Mouse (Mus musculus) gonadal fat pad, adult 2 months (tissue): ENCODE measurements around the gene Retreg1. TPM values are rescaled to one million over a fixed set of nuclear protein-coding genes. Genes with fewer than 3 reads are reported as not detected.

Experiments used
- DNase-seq: peaks from one replicate; pipeline ENCODE4 v3.0.0-alpha.2; 2012; ENCODE audit warnings: low read depth
- polyA plus RNA-seq: library from polyadenylated mRNA; depleted of rRNA; stranded (reverse); fragments of >200 nt; gene quantifications from 2 replicates; pipeline ENCODE4 v1.2.3, GENCODE M21; 2012

The Retreg1 gene
- polyA plus RNA-seq, 1 experiment = 10.2 TPM

- DNase-seq = no peak
Measured at GRCm38 (mm10) chr15:25880192-25880591, 37.2 kb downstream of the Retreg1 start.

DNA sequence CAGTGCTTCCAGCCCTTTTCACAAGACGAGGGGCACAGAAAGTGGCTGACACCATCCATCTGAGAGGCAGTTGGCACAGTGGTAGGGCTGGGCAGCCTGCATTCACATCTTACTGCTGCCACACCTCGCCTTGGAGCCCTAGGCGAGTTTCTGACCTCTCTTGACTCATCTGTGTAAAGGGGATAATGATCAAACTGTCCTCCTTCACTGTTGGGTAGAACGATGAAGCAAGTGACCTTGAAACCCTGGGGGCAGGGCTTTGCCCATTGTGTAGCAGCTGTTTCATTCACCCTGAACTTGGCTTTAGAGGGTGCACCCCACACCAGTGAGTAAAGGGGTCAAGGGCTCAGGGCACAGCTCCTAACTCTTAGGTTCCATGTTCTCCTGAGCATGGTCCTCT, 39.0 kb downstream of the Retreg1 start:
- DNase-seq = no peak

DNA sequence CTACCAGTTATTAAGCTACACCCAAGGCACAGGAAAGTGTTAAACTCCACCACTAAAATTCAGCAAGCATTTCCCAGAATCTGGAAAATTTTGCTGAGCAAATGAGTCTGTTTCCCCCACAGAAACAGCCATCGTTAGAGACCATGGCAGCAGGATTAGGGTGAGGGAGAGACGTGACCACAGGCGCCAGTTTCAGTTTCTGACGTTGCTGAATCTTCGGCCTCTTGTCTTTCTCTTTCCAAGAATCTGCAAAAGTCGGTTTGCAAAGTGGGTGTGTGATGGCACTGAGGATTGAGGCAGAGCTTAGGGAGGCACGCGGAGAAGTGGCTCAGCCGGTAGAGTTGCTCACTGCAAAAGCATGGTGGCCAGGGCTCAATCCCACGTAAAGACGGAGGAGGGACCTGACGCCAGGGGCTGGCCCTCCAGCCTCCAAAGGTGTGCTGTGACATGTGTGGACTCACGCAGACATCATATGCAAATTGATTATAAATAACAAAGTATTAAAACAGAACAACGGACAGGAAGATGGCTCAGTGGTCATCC, 41.5 kb downstream of the Retreg1 start:
- no peak for DNase-seq

DNA sequence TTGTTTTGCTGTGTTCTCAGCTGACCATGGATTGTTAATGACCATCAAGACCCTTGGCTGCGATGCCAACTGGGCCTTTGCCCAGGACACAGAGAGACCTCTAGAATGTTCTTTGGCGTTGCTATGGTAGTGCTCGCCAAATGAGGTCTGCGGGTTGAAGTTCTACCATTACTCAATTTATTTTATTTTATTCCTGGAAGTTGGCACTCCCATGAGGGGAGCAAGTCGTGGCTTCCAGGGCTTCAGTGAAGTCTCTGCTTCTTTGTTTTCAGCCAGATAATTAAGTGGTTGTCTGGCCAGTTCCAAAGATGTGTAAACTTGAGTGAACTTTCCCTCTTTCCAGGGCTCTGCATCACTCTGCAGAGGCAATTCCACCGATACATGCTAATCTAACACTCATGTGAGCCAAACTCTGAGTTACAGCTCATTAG, 43.6 kb downstream of the Retreg1 start:
- DNase-seq = no peak

DNA sequence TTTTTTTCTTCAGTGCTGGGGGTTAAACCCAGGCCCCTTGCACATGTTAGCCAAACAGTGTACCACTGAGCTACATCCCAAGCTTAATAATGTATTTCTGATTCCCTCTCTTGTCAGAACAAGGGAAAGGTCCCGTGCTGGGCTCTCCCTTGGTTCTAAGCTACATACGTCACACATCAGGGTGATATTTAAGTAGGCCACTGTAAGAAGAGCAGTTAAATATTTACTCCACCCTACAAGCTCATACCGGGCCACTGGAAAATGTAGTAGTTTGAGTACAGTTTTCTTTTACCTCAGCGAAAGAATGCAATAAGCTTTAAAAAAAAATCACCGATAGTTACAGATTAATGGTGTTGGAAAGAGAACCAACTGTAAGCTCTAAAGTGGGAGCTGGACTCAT, 46.9 kb downstream of the Retreg1 start:
- no peak for DNase-seq

DNA sequence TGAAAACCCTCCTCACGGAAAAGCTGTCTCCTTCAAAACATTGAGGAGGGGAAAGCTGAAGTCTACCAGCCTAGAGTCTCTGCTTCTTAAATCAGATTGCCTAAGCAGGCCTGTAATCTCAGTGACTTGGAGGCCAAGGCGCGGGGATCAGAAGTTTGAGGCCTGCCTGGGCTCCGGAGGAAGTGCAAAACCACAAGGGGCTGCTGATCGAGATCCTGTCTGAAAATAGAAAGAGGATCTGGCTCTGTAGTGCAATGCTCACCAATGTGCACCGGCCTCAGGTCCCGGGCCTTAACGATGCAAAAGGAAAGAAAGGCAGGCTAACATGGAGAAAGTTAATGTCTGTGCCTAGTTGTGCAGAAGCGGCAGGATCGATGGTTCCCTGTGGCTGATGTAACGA, 48.6 kb downstream of the Retreg1 start:
- DNase-seq = no peak

- DNase-seq = no peak
Measured at GRCm38 (mm10) chr15:25893327-25893726, 50.3 kb downstream of the Retreg1 start.

GRCm38 (mm10) chr15:25896783-25897182, 53.8 kb downstream of the Retreg1 start:
- DNase-seq = no peak

- no peak for DNase-seq
Measured at GRCm38 (mm10) chr15:25897617-25898016, 54.6 kb downstream of the Retreg1 start.

GRCm38 (mm10) chr15:25899021-25899420, 56.0 kb downstream of the Retreg1 start:
- no peak for DNase-seq

- DNase-seq = no peak
Measured at GRCm38 (mm10) chr15:25900540-25900939, 57.6 kb downstream of the Retreg1 start.

GRCm38 (mm10) chr15:25902931-25903615, 60.1 kb downstream of the Retreg1 start:
- DNase-seq = no peak

DNA sequence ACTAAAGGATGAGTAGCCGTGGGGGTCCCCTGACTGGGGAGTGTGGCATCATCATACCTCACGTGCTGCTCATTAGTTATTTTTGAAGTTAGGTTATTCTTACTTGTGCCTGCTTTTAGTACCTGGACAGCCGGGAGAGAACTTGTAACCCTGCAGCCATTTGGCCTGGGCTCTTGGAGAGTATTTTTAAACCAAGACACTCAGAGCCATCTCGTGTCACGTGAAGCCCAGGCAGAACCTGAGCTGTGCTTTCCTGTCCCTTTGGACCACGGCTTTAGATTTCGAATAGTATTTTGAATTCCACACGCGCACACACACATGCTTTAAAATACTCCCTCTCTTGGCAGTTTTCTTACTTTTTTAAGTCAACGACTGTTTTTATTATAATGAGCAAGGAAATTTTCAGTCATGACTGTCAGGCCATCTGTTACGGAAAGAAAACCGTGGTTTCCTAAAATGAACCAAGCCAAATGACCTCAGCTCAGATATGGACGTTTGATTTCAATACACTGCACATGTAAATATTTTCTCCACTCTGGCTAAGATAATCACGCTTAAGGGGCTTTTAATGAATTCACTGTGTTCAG, 61.5 kb downstream of the Retreg1 start:
- no peak for DNase-seq

GRCm38 (mm10) chr15:25909783-25910494, 67.0 kb downstream of the Retreg1 start:
- DNase-seq = no peak

DNA sequence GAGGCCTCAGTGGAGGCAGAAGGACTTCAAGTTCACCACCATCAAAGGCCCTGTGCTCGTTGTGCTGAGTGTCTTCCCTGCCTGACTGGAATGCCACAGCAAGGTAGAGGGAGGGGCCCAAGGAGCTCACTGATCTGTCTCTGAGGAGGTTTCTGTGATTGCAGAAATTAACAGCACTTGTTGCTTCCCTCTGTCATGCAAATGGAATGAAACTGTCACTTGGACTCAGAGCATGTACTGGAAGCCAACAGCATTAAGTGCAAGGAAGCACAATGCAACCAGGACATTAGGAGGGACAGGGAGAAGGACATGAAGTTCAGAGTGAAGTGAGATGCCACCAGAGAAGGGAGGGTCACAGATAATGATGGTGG, 67.5 kb downstream of the Retreg1 start:
- no peak for DNase-seq

GRCm38 (mm10) chr15:25910924-25911323, 67.9 kb downstream of the Retreg1 start:
- no peak for DNase-seq

DNA sequence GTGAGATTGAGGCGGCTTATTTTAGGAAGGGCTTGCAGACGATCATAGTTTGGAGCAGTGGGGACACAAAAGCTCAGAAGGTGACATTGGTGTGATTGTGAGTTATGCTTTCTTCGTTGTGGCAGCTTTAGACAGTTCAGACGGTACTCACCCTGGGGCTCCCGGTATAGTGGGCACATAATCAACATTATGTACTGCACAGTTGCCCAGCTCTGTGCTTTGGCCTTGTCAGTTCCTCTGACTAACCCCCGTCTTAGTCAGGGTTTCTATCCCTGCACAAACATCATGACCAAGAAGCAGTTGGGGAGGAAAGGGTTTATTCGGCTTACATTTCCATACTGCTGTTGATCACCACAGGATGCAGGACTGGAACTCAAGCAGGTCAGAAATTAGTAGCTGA, 69.9 kb downstream of the Retreg1 start:
- no peak for DNase-seq

- no peak for DNase-seq
Measured at GRCm38 (mm10) chr15:25913659-25914058, 70.7 kb downstream of the Retreg1 start.

DNA sequence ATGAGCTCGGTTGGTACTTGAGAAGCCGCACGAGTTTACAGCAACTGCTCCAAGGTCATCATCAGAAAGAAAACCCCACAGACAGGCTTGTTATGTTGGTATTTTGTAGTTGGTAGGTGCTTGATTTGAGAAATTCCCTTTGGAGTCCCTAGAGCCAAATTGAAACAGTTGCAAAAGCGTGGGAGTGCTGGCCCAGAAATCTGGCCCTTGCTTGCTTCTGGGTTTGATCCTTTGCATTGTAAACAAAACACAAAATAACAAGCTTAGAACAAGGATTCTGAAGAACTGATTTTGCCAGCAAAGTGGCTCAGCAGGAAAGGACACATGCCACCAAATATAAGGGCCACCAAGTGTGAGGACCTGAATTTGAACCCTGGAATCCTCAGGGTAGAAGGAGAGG, 71.2 kb downstream of the Retreg1 start:
- no peak for DNase-seq

- no peak for DNase-seq
Measured at GRCm38 (mm10) chr15:25915013-25915412, 72.0 kb downstream of the Retreg1 start.

DNA sequence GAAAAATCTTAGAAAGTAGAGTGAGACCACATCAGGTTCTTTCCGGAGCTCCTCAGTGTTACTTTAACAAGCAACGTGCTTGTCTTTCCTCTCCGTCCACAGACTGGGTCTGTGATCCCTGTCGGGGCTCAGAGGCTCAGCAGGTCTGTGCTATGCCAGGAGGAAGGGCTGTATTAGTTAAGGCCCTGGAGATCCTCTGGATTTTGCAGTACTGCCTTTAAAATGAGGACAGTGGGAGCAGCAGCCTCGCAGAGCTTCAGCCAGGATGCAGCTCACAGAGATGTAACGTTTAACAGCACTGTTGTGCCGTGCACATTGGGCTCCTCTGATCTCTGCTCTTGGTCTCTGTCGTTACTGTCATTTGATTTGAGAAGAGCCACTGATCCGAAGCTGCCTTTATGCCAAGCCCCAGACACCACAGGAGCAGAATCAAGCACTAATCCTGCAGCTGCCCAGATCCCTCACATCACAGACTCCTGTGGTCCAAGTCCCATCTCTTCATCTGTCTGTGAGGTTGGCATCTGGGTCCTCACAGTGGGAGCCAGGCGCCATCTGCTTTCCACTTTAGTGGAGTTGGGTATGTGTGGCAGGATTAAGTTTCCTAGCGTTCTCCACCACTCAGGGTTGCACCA, 72.7 kb downstream of the Retreg1 start:
- no peak for DNase-seq

GRCm38 (mm10) chr15:25916252-25916651, 73.3 kb downstream of the Retreg1 start:
- no peak for DNase-seq
